Mouse (Mus musculus): ENCODE measurements around the gene Celf1. TPM values are rescaled to one million over a fixed set of nuclear protein-coding genes. Genes with fewer than 3 reads are reported as not detected.

Gene Celf1
- total RNA-seq, 1 experiment from 2014 or later = 96.8 TPM

GRCm38 (mm10) chr2:90939750-90940149 is 432 bp upstream of the Celf1 start:
- no peak for DNase-seq

GRCm38 (mm10) chr2:90941744-90942143 is 1.6 kb downstream of the Celf1 start:
- no peak for DNase-seq

- no peak for DNase-seq
Observed at GRCm38 (mm10) chr2:90950149-90950548, 10.0 kb downstream of the Celf1 start.

- DNase-seq = peak; percentile 5
Observed at GRCm38 (mm10) chr2:90950582-90951194, 10.5 kb downstream of the Celf1 start.

- DNase-seq = no peak
Observed at GRCm38 (mm10) chr2:90953461-90953860, 13.3 kb downstream of the Celf1 start.

- no peak for DNase-seq
Observed at GRCm38 (mm10) chr2:90956053-90956452, 15.9 kb downstream of the Celf1 start.

- DNase-seq = no peak
Observed at GRCm38 (mm10) chr2:90958856-90959255, 18.7 kb downstream of the Celf1 start.

- DNase-seq = no peak
Observed at GRCm38 (mm10) chr2:90960012-90960411, 19.8 kb downstream of the Celf1 start.

- no peak for DNase-seq
Observed at GRCm38 (mm10) chr2:90963304-90963703, 23.1 kb downstream of the Celf1 start.

GRCm38 (mm10) chr2:90964811-90965465 is 24.8 kb downstream of the Celf1 start:
- DNase-seq = no peak

GRCm38 (mm10) chr2:90965466-90966080 is 25.4 kb downstream of the Celf1 start:
- DNase-seq = no peak

GRCm38 (mm10) chr2:90970606-90971005 is 30.4 kb downstream of the Celf1 start:
- DNase-seq = no peak

- DNase-seq = no peak
Observed at GRCm38 (mm10) chr2:90974101-90974500, 33.9 kb downstream of the Celf1 start.

- DNase-seq = no peak
Observed at GRCm38 (mm10) chr2:90975181-90975835, 35.1 kb downstream of the Celf1 start.

GRCm38 (mm10) chr2:90976590-90976989 is 36.4 kb downstream of the Celf1 start:
- DNase-seq = no peak

GRCm38 (mm10) chr2:90977291-90977690 is 37.1 kb downstream of the Celf1 start:
- no peak for DNase-seq

GRCm38 (mm10) chr2:90986055-90986454 is 45.9 kb downstream of the Celf1 start:
- DNase-seq = no peak

GRCm38 (mm10) chr2:91008536-91008935 is 68.4 kb downstream of the Celf1 start:
- no peak for DNase-seq

GRCm38 (mm10) chr2:91013881-91014280 is 73.7 kb downstream of the Celf1 start:
- no peak for DNase-seq

- no peak for DNase-seq
Observed at GRCm38 (mm10) chr2:91015386-91015785, 75.2 kb downstream of the Celf1 start.

- DNase-seq = no peak
Observed at GRCm38 (mm10) chr2:91018061-91018788, 78.0 kb downstream of the Celf1 start.

GRCm38 (mm10) chr2:91019911-91020310 is 79.7 kb downstream of the Celf1 start:
- no peak for DNase-seq

All from adrenal gland, postnatal 25 days (tissue).